Mouse (Mus musculus) megakaryocyte, embryonic 14.5 days (primary cell): Measurements from ENCODE around the gene Gm4836. TPM values are rescaled to one million over a fixed set of nuclear protein-coding genes. Genes with fewer than 3 reads are reported as not detected.
"Not testable (repeated sequence)": the region's sequence is repeated elsewhere in the genome, so short reads cannot be mapped to it uniquely, and the experiment has no call there.

ENCODE experiments used
- H3K27me3 ChIP-seq: replicated peaks from 2 replicates; pipeline ENCODE3; 2012; ENCODE audit warnings: inconsistent platforms
- H3K36me3 ChIP-seq: replicated peaks from 2 replicates; pipeline ENCODE3; 2012; ENCODE audit warnings: low read length, inconsistent platforms, mixed read lengths
- H3K4me1 ChIP-seq: 2 replicates; pipeline ENCODE4 v1.6.1; 2012; ENCODE audit warnings: inconsistent platforms
- H3K4me3 ChIP-seq: replicated peaks from 2 replicates; pipeline ENCODE3; 2012; ENCODE audit warnings: moderate library complexity, mild to moderate bottlenecking, inconsistent platforms
- H3K9me3 ChIP-seq: 2 replicates; pipeline ENCODE4 v1.6.1; 2012; ENCODE audit warnings: inconsistent platforms
- polyA plus RNA-seq: library from polyadenylated mRNA; stranded (reverse); fragments of >175 nt; gene quantifications from 2 replicates; pipeline ENCODE4 v1.2.3, GENCODE M21; 2012; ENCODE audit warnings: low replicate concordance; ENCODE audit not compliant: insufficient read depth

Gm4836 gene
- polyA plus RNA-seq, result not detected in 2 replicates

GRCm38 (mm10) chrX:28293532-28293931 lies at the start of gene Gm4836:
Gene Gm4836 (minus strand): TSS chrX:28293632.
- H3K4me1 ChIP-seq, result not testable (repeated sequence)

More at GRCm38 (mm10) chrX:28293532-28293931, at the start of gene Gm4836:
- H3K36me3 ChIP-seq, H3K4me3 ChIP-seq, H3K27me3 ChIP-seq, H3K9me3 ChIP-seq: not testable (repeated sequence)
